Mouse (Mus musculus) olfactory bulb, adult 2 months (tissue): Measurements from ENCODE around the gene Slco1a1. TPM values are rescaled to one million over a fixed set of nuclear protein-coding genes. Genes with fewer than 3 reads are reported as not detected.

ENCODE experiments used
- H3K27ac ChIP-seq: fragments of 200-500 bp; 2 replicates; pipeline ENCODE4 v1.5.1; 2012; ENCODE audit warnings: low read depth, low read length; ENCODE audit not compliant: insufficient read depth
- H3K4me1 ChIP-seq: fragments of 200-500 bp; 2 replicates; pipeline ENCODE4 v1.6.1; 2012; ENCODE audit warnings: low read length; ENCODE audit not compliant: control insufficient read depth, insufficient read depth
- H3K4me3 ChIP-seq: fragments of 200-500 bp; 2 replicates; pipeline ENCODE4 v1.5.1; 2012; ENCODE audit warnings: mild to moderate bottlenecking, low read depth, low read length, moderate library complexity; ENCODE audit not compliant: insufficient read depth
- CTCF ChIP-seq: fragments of 200-500 bp; IDR thresholded peaks from 2 replicates; pipeline ENCODE4 v1.5.1; 2012; ENCODE audit warnings: low read depth, mild to moderate bottlenecking, low read length, moderate library complexity; ENCODE audit not compliant: insufficient read depth
- POLR2A ChIP-seq: fragments of 200-500 bp; IDR thresholded peaks from 2 replicates; pipeline ENCODE4 v1.6.1; 2012; ENCODE audit warnings: mild to moderate bottlenecking, low read depth, low read length, moderate library complexity; ENCODE audit not compliant: insufficient read depth
- WGBS: fragments of 180-500 bp; shearing (Covaris S2); methylation state at CpG from one replicate; pipeline ENCODE4 v1.1.7; 2018; 5-methylcytosine and 5-hydroxymethylcytosine counted together
- polyA plus RNA-seq: library from polyadenylated mRNA; stranded (reverse); fragments of >200 nt; gene quantifications from 2 replicates; pipeline ENCODE4 v1.2.4, GENCODE M21; 2012; ENCODE audit warnings: low replicate concordance; ENCODE audit not compliant: missing spikeins, insufficient read depth, insufficient read length

Slco1a1 gene
- polyA plus RNA-seq = not detected in 2 replicates

GRCm38 (mm10) chr6:141946862-141947261 is at the start of gene Slco1a1:
Gene Slco1a1 (minus strand): TSS chr6:141946962.
- Histone ChIP-seq H3K27ac (no peak within 1 kb of the TSS), H3K4me3 (no peak within 1 kb of the TSS), H3K4me1 (no peaks in the 10 kb centered on the region)
- TF ChIP-seq CTCF (no peak), POLR2A (no peak)

GRCm38 (mm10) chr6:141986772-141987171 is 40.0 kb upstream of the Slco1a1 start:
- TF ChIP-seq POLR2A (no peak), CTCF (no peak)
- no peak overlapping the region for H3K4me3 ChIP-seq
- over 99% methylated on average over 6 of the region's 6 CpGs for WGBS

GRCm38 (mm10) chr6:141984644-141985043 is 37.9 kb upstream of the Slco1a1 start:
- Histone ChIP-seq H3K4me1 (no peaks in the 10 kb centered on the region), H3K27ac (no peak overlapping the region), H3K4me3 (no peak overlapping the region)
- TF ChIP-seq CTCF = no peak
- 47% methylated on average over 3 of the region's 3 CpGs for WGBS

More at GRCm38 (mm10) chr6:141986772-141987171, 40.0 kb upstream of the Slco1a1 start:
- no peaks in the 10 kb centered on the region for H3K4me1 ChIP-seq
- H3K27ac ChIP-seq = no peak overlapping the region

GRCm38 (mm10) chr6:141962420-141962819 is 15.7 kb upstream of the Slco1a1 start:
- Histone ChIP-seq H3K4me1 (no peaks in the 10 kb centered on the region), H3K27ac (no peak overlapping the region), H3K4me3 (no peak overlapping the region)
- TF ChIP-seq POLR2A = no peak
- TF ChIP-seq CTCF = no peak
- WGBS = 86% methylated on average over 1 of the region's 1 CpGs

GRCm38 (mm10) chr6:141961861-141962260 is 15.1 kb upstream of the Slco1a1 start:
- no peak overlapping the region for H3K4me3 ChIP-seq
- no peak overlapping the region for H3K27ac ChIP-seq
- no peaks in the 10 kb centered on the region for H3K4me1 ChIP-seq
- no peak for TF ChIP-seq POLR2A
- TF ChIP-seq CTCF = no peak
- 91% methylated on average over 3 of the region's 3 CpGs for WGBS

- WGBS = 80% methylated on average over 5 of the region's 5 CpGs
Observed at GRCm38 (mm10) chr6:141960482-141960881, 13.7 kb upstream of the Slco1a1 start.

GRCm38 (mm10) chr6:141940451-141940850 is 6.3 kb downstream of the Slco1a1 start:
- Histone ChIP-seq H3K27ac (no peak overlapping the region), H3K4me1 (no peaks in the 10 kb centered on the region), H3K4me3 (no peak overlapping the region)
- TF ChIP-seq POLR2A (no peak), CTCF (no peak)
- 93% methylated on average over 1 of the region's 1 CpGs for WGBS

More at GRCm38 (mm10) chr6:141960482-141960881, 13.7 kb upstream of the Slco1a1 start:
- H3K4me1 ChIP-seq = no peaks in the 10 kb centered on the region
- H3K4me3 ChIP-seq = no peak overlapping the region
- H3K27ac ChIP-seq = no peak overlapping the region
- TF ChIP-seq POLR2A (no peak), CTCF (no peak)

- TF ChIP-seq POLR2A (no peak), CTCF (no peak)
- no peak overlapping the region for H3K4me3 ChIP-seq
- WGBS = 70% methylated on average over 2 of the region's 2 CpGs
- no peaks in the 10 kb centered on the region for H3K4me1 ChIP-seq
- H3K27ac ChIP-seq = no peak overlapping the region
Observed at GRCm38 (mm10) chr6:141898197-141898596, 48.6 kb downstream of the Slco1a1 start.

- Histone ChIP-seq H3K4me3 (no peak overlapping the region), H3K27ac (no peak overlapping the region), H3K4me1 (no peaks in the 10 kb centered on the region)
- no peak for TF ChIP-seq POLR2A
- no peak for TF ChIP-seq CTCF
- 47% methylated on average over 2 of the region's 2 CpGs for WGBS
Observed at GRCm38 (mm10) chr6:141889723-141890122, 57.0 kb downstream of the Slco1a1 start.

- 82% methylated on average over 2 of the region's 2 CpGs for WGBS
- TF ChIP-seq CTCF (no peak), POLR2A (no peak)
- H3K27ac ChIP-seq = no peak overlapping the region
- no peaks in the 10 kb centered on the region for H3K4me1 ChIP-seq
- H3K4me3 ChIP-seq = no peak overlapping the region
Observed at GRCm38 (mm10) chr6:141888248-141888647, 58.5 kb downstream of the Slco1a1 start.
